Mouse (Mus musculus) kidney, adult 9 months (tissue): ENCODE data around the gene Tnfaip8l2.
"Not testable (repeated sequence)": the region's sequence is repeated elsewhere in the genome, so short reads cannot be mapped to it uniquely, and the experiment has no call there.

ENCODE experiments used
- DNase-seq: peaks from one replicate; pipeline ENCODE4 v3.0.0; 2022

The Tnfaip8l2 gene

DNA sequence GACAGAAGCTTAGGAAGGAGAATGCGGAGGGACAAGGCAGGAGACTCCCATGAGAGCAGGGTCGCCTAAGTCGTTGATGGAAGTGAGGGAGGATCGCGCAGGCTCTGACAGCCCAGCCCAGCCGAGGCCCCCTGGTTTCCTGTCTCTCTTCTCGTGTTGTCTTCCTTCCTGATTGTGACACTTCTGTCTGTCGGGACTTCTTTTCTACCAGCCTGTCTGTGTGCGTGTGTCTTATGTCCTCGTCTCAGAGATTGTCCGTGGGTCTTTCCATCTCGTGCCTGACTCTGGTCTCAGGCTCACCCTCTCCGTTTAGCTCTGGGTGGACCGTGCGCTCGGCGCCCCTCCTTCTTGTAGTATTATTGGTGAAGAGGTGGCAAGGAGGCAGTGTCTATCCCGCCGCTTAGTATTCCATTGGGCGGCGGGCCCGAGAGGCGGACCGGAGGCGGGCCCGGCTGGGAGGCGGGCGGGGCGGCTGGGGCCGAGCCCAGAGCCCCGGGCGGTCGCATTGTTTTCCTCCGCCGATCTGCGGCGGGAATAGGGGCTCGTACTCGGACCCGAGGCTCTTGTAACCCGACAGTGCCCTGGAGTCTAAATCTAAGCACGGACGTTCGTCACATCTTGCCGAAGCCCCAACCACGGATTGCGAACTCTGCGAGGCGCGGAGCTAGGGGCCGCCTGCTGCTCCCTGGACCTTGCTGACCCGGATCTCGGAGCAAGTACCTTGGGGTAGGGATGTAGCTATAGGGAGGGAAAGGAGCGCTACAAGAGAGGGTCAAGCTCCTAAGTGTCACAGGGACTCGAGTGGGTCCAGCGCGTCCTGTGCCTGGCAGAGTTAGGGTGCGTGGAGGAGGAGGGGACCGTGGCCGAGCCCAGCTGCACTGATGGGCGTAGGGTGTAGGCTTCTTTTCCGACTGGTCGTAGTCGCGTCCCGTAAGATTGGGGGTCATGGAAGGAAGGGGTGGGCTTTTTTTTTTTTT is 18.1 kb upstream of the Tnfaip8l2 start, which contains the start of gene Sema6c:
Sema6c (plus strand) TSS at position 471 of the 977 bp plus-strand sequence.
- peak; percentile 91 for DNase-seq

DNA sequence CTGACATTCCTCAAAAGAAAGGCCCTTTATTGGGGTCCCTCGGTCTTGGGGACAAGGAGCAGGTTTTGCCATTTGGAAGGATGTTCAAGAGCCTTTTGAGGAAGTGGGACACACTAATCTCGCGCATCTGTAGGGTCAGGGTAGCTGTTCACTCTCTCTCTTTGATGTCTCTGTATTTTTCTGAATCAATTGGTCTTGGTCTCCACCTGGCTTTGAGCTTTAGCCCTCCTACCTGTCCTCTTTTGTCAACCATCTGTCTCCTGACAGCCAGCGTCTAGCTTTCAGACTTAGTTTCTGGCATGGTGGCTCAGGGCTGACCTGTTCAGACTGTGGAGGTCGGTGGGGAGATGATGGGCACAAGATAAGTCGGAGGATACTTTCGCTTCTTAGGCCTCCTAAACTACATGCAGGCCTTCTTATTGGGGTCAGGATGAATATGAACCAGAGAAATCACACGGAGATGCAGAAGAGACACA is 17.4 kb upstream of the Tnfaip8l2 start:
- DNase-seq, result no peak

DNA sequence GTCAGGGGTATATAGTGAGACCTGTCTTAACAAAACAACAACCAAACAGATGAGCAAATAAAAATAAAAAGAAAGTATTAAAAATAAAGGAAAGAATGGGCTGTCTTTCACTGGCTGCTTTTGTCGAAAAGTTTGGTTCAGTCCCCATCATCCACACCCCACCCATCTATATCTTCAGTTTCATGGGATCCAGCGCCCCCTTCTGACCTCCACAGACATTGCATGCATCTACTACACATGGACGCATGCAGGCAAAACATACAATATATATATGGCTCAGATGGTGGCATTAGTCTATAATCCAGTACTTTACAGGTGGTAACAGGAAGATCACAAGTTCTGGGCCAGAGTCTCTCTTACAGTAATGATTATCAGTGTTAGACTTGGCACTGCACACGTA is 11.7 kb upstream of the Tnfaip8l2 start:
- DNase-seq, result peak; percentile 66

DNA sequence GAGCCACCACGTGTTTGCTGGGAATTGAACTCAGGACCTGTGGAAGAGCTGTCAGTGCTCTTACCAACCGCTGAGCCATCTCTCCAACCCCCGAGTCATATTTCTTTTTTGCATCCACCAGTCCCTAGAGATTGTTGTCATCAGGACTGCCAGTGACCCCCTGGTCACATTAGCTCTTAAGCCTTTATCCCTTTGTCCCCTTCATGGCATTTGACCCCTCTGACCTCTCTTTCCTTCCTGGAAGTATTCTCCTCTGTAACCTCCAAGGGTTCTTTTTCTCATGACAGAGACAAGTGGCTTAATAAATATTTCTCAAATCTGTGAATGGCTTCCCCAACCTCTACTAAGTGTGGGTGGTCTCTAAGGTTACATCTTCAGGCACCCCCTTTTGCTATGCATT is 5.8 kb upstream of the Tnfaip8l2 start:
- peak; percentile 45 for DNase-seq

DNA sequence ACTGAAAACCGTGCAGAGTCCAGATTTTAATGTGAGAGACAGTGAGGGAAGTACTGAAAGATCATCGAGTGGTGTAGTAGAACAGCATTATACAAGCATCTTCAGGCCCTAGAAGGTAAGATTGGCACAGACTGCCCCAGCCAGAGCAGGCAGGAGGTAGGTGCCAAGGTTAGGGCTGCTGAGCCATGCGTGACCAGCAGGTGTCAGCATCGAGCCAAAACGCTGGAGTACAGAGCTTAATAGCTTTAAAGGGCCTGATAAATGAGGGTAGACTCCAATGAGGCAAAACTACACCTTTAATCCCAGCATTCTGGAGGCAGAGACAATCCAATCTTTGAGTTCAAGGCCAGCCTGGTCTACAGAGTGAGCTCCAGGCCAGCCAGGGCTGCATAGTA is 454 bp upstream of the Tnfaip8l2 start:
- peak; percentile 94 for DNase-seq

DNA sequence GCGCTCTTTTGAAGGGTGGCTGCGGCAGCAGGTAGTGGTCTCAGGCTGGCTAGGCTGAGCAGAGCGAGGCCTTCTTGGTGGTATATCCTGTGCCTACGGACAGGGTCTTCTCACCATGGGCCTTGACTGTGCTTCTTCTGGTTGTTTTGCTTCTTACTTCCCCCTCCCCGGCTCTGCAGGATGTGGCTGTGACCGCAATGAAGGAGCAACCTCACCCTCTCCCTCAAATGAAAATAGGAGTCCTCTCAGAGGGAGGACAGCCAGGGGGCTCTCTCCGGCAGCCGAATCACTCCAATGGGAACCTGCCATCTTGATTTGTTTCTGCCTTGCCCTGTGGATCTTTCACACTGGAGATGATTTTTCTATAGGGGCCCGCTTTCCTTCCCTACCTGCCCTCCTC is 686 bp downstream of the Tnfaip8l2 start:
- DNase-seq, result no peak

DNA sequence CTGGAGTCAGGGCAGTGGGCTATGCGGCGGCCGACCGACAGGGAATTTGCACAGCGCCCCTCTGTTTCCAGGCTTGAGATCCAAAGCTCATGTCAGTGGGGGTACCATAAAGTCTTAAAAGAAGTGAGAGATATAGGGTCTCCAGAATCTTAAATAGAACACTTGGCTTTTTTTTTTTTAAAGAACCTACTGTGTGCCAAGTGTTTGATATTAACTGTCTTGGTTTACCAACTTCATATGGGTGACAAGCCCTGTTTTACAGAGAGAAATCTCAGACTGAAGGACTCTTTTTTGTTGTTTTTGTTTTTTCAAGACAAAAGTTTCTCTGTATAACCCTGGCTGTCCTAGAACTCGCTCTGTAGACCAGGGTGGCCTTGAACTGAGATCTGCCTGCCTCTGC is 1.4 kb downstream of the Tnfaip8l2 start:
- no peak for DNase-seq

DNA sequence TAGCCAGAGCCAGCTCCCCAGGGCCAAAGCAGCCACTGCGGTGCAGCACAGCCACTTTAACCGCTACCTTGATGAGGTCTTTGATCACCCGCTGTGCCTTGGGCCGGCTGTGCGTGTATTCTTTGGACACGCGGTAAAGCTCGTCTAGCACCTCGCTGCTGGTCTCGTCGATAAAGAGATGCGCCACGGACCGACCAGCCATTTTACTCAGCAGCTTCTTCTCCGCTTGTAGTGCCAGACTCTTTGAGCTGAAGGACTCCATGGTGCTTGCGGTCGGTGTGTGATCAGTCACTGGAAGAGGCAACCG is 1.9 kb downstream of the Tnfaip8l2 start:
- no peak for DNase-seq

DNA sequence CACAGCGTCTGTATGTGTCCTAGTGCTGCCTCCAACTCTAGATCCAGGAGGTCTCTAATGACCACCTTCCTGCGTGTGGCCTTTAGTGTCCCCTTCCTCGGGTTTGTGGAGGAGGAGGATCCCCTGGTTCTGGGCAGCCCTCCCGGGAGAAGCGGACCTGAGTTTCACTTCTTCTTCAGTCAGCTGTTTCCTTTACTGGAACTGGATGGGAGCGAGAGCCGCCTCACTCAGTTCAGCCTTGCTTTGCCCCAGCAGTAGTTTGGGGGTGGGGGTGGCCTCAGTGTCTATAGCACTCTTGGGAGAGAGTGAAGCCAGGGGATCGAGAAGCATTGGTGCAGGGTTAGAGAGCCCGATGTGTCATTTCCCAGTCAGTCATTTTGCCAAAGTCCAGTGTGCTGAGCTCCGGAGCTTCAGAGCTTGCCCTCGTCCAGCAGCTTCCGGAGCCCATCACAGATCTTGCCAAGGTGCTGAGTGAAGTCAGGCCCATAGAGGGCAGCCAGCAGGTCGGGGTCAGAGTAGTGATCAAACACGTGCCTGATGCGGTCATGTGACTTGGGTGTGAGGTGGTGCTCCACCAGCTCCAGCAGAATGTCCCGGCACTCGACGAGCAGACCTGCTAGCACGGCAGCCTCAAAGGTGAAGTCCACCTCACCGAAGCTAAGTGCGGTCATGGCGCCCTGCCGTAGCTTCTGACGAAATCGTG is 2.4 kb downstream of the Tnfaip8l2 start:
- DNase-seq, result peak; percentile 93

DNA sequence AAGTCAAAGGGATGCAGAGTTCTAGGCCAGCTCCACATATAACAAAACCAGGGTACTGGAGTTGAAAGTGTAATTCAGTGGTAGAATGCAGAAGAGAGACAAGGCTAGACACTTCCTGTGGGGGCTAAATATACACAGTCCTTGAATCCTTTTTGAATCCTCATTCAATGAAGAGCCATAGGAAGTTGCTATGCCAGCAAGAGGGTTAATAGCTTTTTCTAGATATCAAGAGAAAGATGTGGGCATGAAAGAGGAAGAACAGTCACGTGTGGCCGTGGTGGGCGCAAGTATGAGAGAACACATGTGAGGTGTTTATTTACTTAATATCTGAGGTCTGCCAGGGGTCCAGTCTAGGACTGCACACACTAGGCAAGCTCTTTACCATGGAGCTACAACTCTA is 5.8 kb downstream of the Tnfaip8l2 start:
- DNase-seq, result no peak

DNA sequence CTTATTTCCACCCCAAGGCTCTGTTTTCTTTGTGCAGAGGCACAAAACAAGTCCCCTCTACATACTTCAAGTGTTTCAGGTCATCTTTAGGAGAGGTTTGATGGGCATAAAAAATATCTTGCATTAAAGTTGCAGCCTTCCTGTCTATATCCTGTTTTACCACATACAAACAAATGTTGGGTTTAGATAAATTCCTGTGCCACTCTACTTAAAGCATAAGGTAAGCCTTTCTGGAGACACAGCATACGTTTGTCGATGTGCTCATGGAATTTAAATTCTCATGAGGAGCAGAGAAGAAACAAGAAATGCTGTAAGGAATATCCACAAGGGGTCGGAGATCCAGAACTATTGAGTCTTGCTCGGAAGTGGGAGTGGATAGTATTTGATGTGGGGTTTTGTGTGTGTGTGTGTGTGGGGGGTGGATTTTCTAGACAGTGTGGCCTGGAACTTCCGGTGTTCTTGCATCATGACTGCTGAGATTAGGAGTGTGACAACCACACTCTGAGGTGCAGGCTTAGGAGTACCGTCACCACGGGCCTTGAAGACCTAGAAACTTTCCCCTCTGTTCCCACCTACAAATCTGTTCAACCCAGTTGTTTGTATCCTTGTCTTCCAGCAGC is 6.6 kb downstream of the Tnfaip8l2 start:
- DNase-seq, result no peak

DNA sequence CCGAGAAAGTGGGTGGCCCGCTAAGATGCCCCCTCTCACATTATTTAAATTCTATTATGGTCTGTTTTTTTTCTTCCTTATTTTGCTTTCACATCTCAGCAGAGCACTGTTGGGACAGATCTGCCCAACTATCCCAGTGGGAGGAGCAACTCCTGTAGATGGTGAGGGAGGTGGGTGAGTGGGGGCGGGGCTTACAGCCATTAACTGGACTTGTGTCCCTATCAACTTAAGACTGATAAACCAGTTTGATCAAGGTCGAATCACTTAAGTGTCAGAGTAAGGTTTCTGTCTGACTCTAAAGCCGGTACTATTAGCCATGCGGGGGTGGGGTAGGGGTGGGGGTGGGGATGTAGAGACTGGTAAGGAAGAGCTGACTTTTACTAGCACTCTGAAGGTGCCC is 7.1 kb downstream of the Tnfaip8l2 start:
- peak; percentile 83 for DNase-seq

DNA sequence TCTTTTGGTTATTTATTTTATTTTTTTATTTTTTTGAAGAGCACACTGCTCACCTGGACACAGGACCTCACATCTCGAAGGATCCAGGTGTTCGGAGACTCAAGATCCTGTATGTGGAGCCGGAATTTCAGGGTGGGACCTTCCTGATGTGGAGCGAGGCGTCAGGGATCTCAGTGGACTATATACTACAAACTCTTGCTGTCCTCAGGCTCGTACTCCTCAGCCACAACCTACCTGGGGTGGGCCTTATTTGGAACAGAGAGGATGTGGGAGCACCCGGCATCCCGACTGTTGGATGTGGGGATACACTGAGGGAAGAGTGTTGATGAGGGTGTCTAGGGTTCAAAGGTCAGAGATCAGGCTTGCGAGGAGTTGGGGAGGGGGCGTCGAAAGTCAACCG is 8.0 kb downstream of the Tnfaip8l2 start:
- not testable (repeated sequence) for DNase-seq

DNA sequence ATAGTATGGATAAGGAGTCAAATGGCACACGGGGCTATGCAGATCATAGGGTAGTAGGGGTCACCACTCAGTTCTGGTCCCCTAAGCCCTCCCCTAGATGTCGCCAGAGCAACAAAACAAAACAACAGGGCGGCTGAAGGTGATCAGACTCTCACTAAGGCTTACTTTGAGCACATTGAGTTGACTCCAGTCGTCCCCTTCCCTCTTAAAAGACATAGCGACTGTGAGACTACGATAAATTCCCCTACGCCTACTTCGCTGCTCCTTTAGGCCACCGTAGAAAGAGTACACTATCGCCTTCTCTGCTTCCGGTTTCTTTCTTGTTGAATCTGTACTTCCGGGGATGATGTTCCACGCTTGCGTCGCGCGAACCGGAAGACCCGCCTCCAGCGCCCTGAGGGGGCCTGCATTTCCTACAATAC is 8.5 kb downstream of the Tnfaip8l2 start, which contains the start of the genes Scnm1 and Lysmd1:
Scnm1 (minus strand) TSS at position 332 of the 422 bp plus-strand sequence.
Lysmd1 (plus strand) TSS at position 409 of the 422 bp plus-strand sequence.
- DNase-seq, result peak; percentile 98

DNA sequence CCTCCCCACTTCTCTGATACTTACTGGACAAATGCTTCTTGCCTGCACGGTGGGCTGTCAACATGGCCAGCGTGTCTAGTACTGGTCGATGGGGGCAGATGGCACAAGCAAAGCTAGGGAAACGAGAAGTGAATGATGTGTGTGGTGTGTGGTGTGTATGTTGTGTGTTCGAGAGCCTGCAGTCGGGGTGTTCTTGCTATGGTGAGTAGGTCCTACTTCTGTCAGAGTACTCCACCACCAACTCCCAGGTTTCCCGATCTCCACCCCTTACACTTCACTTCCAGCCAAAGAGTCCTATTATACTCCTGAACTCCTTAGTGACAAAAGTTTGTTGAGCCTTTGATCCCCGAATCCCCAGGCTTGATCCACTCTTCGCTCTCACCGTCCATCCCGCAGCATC is 9.0 kb downstream of the Tnfaip8l2 start:
- DNase-seq, result no peak

DNA sequence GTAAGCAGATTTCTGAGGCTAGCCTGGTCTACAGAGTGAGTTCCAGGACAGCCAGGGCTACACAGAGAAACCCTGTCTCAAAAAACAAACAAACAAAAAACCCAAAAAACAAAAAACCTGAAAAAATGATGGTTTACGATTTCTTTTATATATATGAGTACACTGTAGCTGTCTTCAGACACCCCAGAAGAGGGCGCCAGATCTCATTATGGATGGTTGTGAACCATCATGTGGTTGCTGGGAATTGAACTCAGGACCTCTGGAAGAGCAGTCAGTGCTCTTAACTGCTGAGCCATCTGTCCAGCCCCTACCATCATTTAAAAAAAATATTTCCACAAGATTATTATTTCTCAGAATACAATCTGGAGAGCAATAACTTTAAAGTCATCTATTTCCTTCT is 9.8 kb downstream of the Tnfaip8l2 start:
- not testable (repeated sequence) for DNase-seq

DNA sequence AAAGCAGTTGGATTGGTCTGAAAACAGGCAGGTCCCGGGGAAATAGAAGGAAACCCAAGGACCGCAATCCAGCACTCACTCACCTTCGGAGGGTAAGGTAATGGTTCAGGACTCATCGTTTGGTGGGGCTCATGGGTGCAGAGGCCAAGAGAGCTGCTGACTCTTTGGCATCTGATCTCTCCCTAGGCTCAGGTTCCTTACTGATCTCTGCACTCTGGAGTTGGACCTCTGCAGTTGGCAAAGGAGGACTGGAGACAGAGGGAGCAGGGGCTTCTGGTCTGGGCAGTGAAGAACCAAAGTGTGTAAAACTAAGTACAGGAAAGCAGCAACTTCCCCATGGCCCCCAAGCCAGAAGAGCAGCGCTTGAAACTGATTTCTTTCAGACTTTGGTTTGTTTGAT is 12.1 kb downstream of the Tnfaip8l2 start:
- peak; percentile 64 for DNase-seq

DNA sequence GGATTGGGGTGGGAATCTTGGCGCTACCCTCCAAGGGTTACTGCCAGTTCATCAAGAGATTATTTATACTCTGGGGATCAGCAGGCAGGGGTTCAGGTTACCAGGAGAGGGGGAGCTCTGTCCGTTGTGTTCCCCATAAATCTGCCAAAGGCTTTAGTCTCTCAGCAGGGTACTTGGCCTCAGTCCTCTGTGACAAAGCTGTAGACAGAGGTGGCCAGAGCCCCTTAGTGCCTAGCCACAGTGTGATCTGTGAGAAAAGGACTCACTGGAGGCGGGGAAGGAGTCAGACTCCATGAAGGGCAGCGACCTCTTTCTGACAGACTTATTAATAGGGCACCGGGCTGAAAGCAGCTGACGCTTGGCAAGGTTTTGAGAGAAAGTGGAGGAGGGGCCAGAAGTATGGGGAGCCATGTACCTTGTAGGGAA is 12.9 kb downstream of the Tnfaip8l2 start:
- DNase-seq, result peak; percentile 90

DNA sequence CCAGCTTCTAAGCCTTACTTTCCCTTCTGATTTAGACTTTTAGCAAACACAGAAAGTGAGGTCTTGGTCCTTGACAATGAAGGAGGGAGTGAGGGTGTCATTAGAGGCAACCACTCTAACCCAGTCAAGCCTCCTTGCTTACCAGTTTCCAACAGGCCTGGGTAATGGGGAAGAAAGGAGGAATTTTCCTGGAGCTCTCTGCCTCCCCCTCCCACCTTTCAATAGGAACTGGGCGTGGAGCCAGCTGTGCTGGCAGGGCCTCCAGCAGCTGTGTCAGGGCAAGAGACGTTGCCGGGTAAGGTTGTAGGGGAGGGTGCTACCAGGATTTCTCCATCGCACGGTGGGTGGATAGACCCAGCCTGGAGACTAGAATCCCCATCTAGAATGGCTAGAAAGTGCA is 17.2 kb downstream of the Tnfaip8l2 start:
- DNase-seq, result no peak

DNA sequence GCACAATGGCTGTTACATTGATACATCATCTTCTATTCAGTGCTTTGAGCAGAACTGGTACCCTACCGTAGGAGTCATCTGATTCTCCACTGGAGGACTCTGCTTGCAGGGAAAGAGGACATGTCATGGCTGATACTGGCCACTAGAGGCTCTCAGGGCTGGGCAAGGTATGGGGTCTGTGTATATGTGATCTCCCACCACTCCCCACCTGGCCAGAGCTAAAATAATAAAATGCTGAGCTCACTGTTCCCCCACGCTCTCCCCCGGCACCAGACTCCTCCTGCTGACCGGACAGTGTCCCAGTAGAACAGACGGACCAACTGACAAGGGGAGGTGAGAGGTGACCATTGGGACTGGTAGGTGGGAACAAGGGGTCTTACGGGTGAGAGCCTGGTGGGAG is 17.9 kb downstream of the Tnfaip8l2 start, which contains the start of gene Tmod4:
Tmod4 (plus strand) TSS at position 231 of the 400 bp plus-strand sequence.
- no peak for DNase-seq

DNA sequence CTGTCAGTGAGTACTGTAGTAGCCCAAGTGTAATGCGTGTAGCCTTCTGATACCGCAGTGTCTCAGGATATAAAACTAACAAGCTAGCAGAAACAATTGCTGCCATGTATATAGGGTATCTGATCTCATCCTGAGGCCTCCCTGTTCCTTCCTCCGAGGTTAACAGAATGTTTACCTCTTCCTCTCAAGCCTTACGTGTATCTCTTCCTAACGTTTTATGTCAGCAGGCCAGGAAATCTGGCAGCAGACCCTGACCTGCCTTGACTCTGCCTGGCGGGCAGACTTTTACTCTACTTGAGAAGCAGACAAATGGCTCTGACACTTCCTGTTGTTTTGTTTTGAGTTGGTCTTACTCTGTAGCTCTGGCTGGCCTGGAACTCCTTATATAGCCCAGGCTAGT is 20.6 kb downstream of the Tnfaip8l2 start:
- DNase-seq, result no peak

DNA sequence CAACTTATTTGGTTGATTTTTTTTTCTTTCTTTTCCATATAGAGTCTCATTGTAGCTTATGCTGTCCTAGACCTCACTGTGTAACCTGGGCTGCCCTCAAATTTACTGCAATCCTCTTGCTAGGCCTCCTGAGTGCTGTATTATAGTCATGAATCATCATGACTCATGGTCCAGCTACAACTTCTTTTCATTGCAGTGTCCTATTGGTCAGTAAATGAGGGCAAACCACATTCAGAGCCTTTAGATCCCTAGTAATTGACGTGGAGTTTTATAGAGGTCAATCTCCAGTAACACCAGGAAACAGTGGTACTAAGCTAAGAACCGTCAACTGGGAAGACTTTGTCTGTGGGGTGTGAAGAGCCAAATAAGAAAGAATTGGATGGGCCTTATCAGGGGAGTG is 24.4 kb downstream of the Tnfaip8l2 start:
- no peak for DNase-seq

DNA sequence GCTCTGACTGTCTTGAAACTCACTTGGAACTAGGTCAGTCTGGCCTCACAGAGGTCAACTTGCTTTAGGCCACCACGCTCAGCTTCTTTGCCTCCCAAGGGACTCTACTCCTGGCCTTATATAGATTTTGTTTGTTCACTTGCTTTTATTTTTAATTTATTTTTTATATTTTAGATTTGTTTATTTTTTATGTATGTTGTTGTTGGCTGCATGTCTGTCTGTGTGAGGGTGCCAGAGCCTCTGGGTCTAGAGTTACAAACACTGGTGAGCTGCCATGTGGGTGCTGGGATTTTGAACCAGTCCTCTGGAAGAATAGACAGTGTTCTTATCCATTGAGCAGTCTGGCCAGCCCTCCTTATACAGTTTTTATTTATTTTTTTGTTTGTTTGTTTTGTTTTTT is 29.4 kb downstream of the Tnfaip8l2 start:
- DNase-seq, result no peak
